Mouse (Mus musculus): ENCODE measurements around the gene Akap7. TPM values are rescaled to one million over a fixed set of nuclear protein-coding genes. Genes with fewer than 3 reads are reported as not detected.

Gene Akap7
- total and polyA plus RNA-seq, 3 experiments: 1.9 to 7.7 TPM; not detected in 1

DNA sequence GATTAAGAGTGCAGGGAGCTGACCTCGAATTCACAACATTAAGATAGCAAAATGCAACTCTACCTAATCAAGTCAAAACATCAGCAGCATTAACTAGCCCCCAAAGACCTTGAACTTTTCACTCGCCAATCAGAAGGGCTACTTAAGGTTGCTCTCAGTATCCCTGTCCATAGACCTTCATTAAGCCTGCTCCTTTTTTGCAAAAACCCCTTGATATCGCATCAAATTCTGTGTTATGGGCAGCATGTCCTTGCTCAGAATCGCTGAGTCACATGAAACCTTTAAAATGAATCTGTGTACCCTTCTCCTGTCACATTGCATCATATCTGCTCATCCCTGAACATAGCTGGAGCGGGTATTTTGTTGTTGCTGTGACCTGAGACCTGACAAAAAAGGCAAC, 149.0 kb downstream of the Akap7 start:
- no peak overlapping the region for H3K9ac ChIP-seq (ENCODE audit: control insufficient read depth, low read depth, low read length, poor library complexity, severe bottlenecking)
- DNase-seq (ENCODE audit: low read depth, low spot score): no peak
- TF ChIP-seq MYC (IDR thresholded peaks at IDR 0.05; ENCODE audit: low read depth, low read length) (no peak), RCOR1 (IDR thresholded peaks at IDR 0.05; ENCODE audit: low read depth, low read length) (no peak), USF1 (IDR thresholded peaks at IDR 0.05; ENCODE audit: low read depth, low read length) (no peak), CHD1 (IDR thresholded peaks at IDR 0.05; ENCODE audit: low read depth, low read length) (no peak), MAFK (IDR thresholded peaks at IDR 0.05; ENCODE audit: borderline replicate concordance, low read depth, low read length) (no peak), NELFE (IDR thresholded peaks at IDR 0.05; ENCODE audit: low read depth, low read length) (no peak), MAX (IDR thresholded peaks at IDR 0.05; ENCODE audit: low read length) (no peak), MEF2A (IDR thresholded peaks at IDR 0.05; ENCODE audit: extremely low read depth, insufficient replicate concordance, low read depth, low read length, poor library complexity, severe bottlenecking) (no peak), HCFC1 (IDR thresholded peaks at IDR 0.05; ENCODE audit: low read depth, low read length) (no peak), SIN3A (IDR thresholded peaks at IDR 0.05; ENCODE audit: low read length) (no peak), JUND (IDR thresholded peaks at IDR 0.05; ENCODE audit: low read depth, low read length) (no peak), TAL1 (IDR thresholded peaks at IDR 0.05; ENCODE audit: low read length) (no peak), CHD2 (IDR thresholded peaks at IDR 0.05; ENCODE audit: low read length) (no peak), E2F4 (IDR thresholded peaks at IDR 0.05; ENCODE audit: borderline replicate concordance, low read depth, low read length) (no peak), POLR2AphosphoS5 (IDR thresholded peaks at IDR 0.05; ENCODE audit: borderline replicate concordance, low read depth, low read length) (no peak), ZNF384 (IDR thresholded peaks at IDR 0.05; ENCODE audit: low read depth, low read length) (no peak), EP300 (IDR thresholded peaks at IDR 0.05; ENCODE audit: low read depth in 1 of 2, low read length in 2 of 2) (no peak), UBTF (IDR thresholded peaks at IDR 0.05; ENCODE audit: borderline replicate concordance, insufficient read depth, low read depth, low read length) (no peak), ZC3H11A (IDR thresholded peaks at IDR 0.05; ENCODE audit: low read depth, low read length) (no peak)
- H3K36me3 ChIP-seq (ENCODE audit: control insufficient read depth in 1 of 2, insufficient read depth in 2 of 2, low read length in 2 of 2): peaks cover 0 to 27% of the 10 kb centered on the region in 2 experiments; a peak in 2 of 4 replicates
- H3K27me3 ChIP-seq (ENCODE audit: control insufficient read depth in 1 of 2, insufficient read depth in 2 of 2, low read length in 2 of 2): no peaks in the 10 kb centered on the region
- H3K27ac ChIP-seq (ENCODE audit: control insufficient read depth, low read depth, low read length): no peak overlapping the region
- H3K4me3 ChIP-seq (ENCODE audit: control insufficient read depth in 1 of 2, insufficient read depth in 1 of 2, low read depth in 2 of 2, low read length in 2 of 2): no peak overlapping the region
- H3K79me2 ChIP-seq (ENCODE audit: control insufficient read depth, insufficient read depth, low read length, poor library complexity): no peaks in the 10 kb centered on the region
- no peaks in the 10 kb centered on the region for H3K9me3 ChIP-seq (replicated peaks; ENCODE audit: insufficient read depth, low read length)
- peaks cover 5 to 25% of the 10 kb centered on the region in 2 experiments for H3K4me1 ChIP-seq (ENCODE audit: control insufficient read depth in 1 of 2, insufficient read depth in 2 of 2, low read length in 2 of 2)

DNA sequence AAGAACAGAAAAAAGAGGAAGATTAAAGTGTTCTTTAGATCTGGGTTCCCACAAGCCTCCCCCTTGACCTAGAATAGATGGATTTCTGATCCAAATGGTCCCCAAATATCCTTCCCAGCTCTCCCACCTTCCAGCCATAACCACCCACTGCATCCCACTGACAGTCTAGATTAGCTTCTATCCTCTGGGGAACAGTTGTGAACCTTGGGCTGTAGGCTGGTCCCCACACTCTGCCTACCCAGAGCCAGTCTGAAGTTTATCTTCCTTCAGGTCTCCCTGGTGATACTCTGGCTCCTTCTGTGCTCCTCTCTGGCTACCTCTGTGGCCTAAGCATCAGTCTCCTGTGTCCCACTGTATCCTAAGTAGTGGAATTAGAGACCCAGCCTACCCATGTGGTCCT, 150.3 kb downstream of the Akap7 start:
- Histone ChIP-seq H3K79me2 (ENCODE audit: control insufficient read depth, insufficient read depth, low read length, poor library complexity) (no peaks in the 10 kb centered on the region), H3K36me3 (ENCODE audit: control insufficient read depth in 1 of 2, insufficient read depth in 2 of 2, low read length in 2 of 2) (peaks cover 0 to 28% of the 10 kb centered on the region in 2 experiments; a peak in 2 of 4 replicates), H3K9ac (ENCODE audit: control insufficient read depth, low read depth, low read length, poor library complexity, severe bottlenecking) (no peak overlapping the region), H3K4me3 (ENCODE audit: control insufficient read depth in 1 of 2, insufficient read depth in 1 of 2, low read depth in 2 of 2, low read length in 2 of 2) (no peak overlapping the region), H3K27ac (ENCODE audit: control insufficient read depth, low read depth, low read length) (no peak overlapping the region), H3K27me3 (ENCODE audit: control insufficient read depth in 1 of 2, insufficient read depth in 2 of 2, low read length in 2 of 2) (no peaks in the 10 kb centered on the region), H3K4me1 (ENCODE audit: control insufficient read depth in 1 of 2, insufficient read depth in 2 of 2, low read length in 2 of 2) (peaks cover 9 to 27% of the 10 kb centered on the region in 2 experiments), H3K9me3 (replicated peaks; ENCODE audit: insufficient read depth, low read length) (no peaks in the 10 kb centered on the region)
- DNase-seq (ENCODE audit: low read depth, low spot score): no peak
- TF ChIP-seq CHD1 (IDR thresholded peaks at IDR 0.05; ENCODE audit: low read depth, low read length) (no peak), MYC (IDR thresholded peaks at IDR 0.05; ENCODE audit: low read depth, low read length) (no peak), RCOR1 (IDR thresholded peaks at IDR 0.05; ENCODE audit: low read depth, low read length) (no peak), MAZ (IDR thresholded peaks at IDR 0.05; ENCODE audit: low read depth, low read length) (no peak), MXI1 (IDR thresholded peaks at IDR 0.05; ENCODE audit: low read depth, low read length) (no peak), RAD21 (IDR thresholded peaks at IDR 0.05; ENCODE audit: low read depth, low read length) (no peak), BHLHE40 (IDR thresholded peaks at IDR 0.05; ENCODE audit: borderline replicate concordance, low read depth, low read length) (no peak), POLR2A (IDR thresholded peaks at IDR 0.05; ENCODE audit: control insufficient read depth in 1 of 2, insufficient read depth in 1 of 2, low read depth in 1 of 2, low read length in 2 of 2, poor library complexity in 1 of 2) (no peak), POLR2AphosphoS5 (IDR thresholded peaks at IDR 0.05; ENCODE audit: borderline replicate concordance, low read depth, low read length) (no peak), GABPA (IDR thresholded peaks at IDR 0.05; ENCODE audit: low read depth, low read length) (no peak), POLR2AphosphoS2 (IDR thresholded peaks at IDR 0.05; ENCODE audit: low read length) (no peak), MAX (IDR thresholded peaks at IDR 0.05; ENCODE audit: low read length) (no peak), CHD2 (IDR thresholded peaks at IDR 0.05; ENCODE audit: low read length) (no peak), ZKSCAN1 (IDR thresholded peaks at IDR 0.05; ENCODE audit: low read depth, low read length) (no peak), HCFC1 (IDR thresholded peaks at IDR 0.05; ENCODE audit: low read depth, low read length) (no peak), ETS1 (IDR thresholded peaks at IDR 0.05; ENCODE audit: low read depth, low read length) (no peak)
